Mouse (Mus musculus) megakaryocyte, embryonic 14.5 days (primary cell): ENCODE measurements around the gene Smim14.

ENCODE experiments used
- FLI1 ChIP-seq: IDR thresholded peaks from 2 replicates; pipeline ENCODE4 v1.6.1; 2012; ENCODE audit warnings: low read length, inconsistent platforms, mixed read lengths
- GATA1 ChIP-seq: IDR thresholded peaks from 3 replicates; pipeline ENCODE4 v1.6.1; 2012; ENCODE audit warnings: mixed read lengths, low read length, inconsistent platforms, borderline replicate concordance

- TF ChIP-seq GATA1 (no peak), FLI1 (no peak)
Observed at GRCm38 (mm10) chr5:65435363-65435805, 101.6 kb downstream of the Smim14 start.
